In genomic region chr15:77819894-77820387, GRCm38 (mm10) we compare ENCODE assay signal across 8 mouse cellular contexts. TPM values are rescaled to one million over a fixed set of nuclear protein-coding genes. Genes with fewer than 3 reads are reported as not detected.
A peak's percentile ranks its signal among the peaks of the same experiment; 100 is the strongest.
DNase-seq lines count a peak whose midpoint lies in the region; TF ChIP-seq lines count a peak whose summit lies in the region.

No protein-coding gene starts in this region.

- no peaks in the 10 kb centered on the region for H3K9me3 ChIP-seq in megakaryocyte, embryonic 14.5 days

- peak overlapping the region; percentile 96 for H3K27ac ChIP-seq in cerebellum, adult 2 months (ENCODE audit: insufficient read depth, low read length)

- peak; percentile 25; the same call in 1 of the 2 replicates for TF ChIP-seq POLR2A in cerebellum, adult 2 months (IDR thresholded peaks at IDR 0.05; ENCODE audit: borderline replicate concordance, insufficient read depth, low read length)

- H3K4me3 ChIP-seq in cerebellum, adult 2 months (replicated peaks; ENCODE audit: insufficient read depth, low read depth, low read length) = no peak overlapping the region
- H3K4me3 ChIP-seq in megakaryocyte, embryonic 14.5 days (replicated peaks) = peak overlapping the region; percentile 86

- no peak for TF ChIP-seq CTCF in cerebellum, adult 2 months (IDR thresholded peaks at IDR 0.05; ENCODE audit: borderline replicate concordance, insufficient read depth, low read depth, low read length)

- no peaks in the 10 kb centered on the region for H3K27me3 ChIP-seq in cerebellum, adult 2 months (ENCODE audit: control insufficient read depth, insufficient read depth, low read length)
- no peaks in the 10 kb centered on the region for H3K27me3 ChIP-seq in megakaryocyte, embryonic 14.5 days (replicated peaks)

- H3K4me1 ChIP-seq in cerebellum, adult 2 months (ENCODE audit: control insufficient read depth, insufficient read depth, low read length) = peaks cover 89% of the 10 kb centered on the region
- H3K4me1 ChIP-seq in megakaryocyte, embryonic 14.5 days = peaks cover 100% of the 10 kb centered on the region

- WGBS in cerebellum, adult 2 months = 2% methylated on average over 10 of the region's 10 CpGs

- peak; percentile 76 for DNase-seq in adrenal gland, postnatal 14 days
- DNase-seq in adrenal gland, postnatal 4 days (ENCODE audit: low spot score in 2 of 2) = no peak
- peak; percentile 88 for DNase-seq in 3134 (ENCODE audit: extremely low read depth, insufficient read length, low spot score)
- peak; percentile 97 to 99 for DNase-seq in cerebellum, adult 2 months
- peak; percentile 86 to 87 for DNase-seq in heart, adult 9 months (ENCODE audit: low spot score in 2 of 2)
- peak; percentile 80 for DNase-seq in kidney, postnatal 14 days
- DNase-seq in c-Kit-positive CD71-positive TER-119-positive erythroid progenitor cells, embryonic 14.5 days (ENCODE audit: low spot score) = no peak

- peaks cover 99% of the 10 kb centered on the region for H3K36me3 ChIP-seq in megakaryocyte, embryonic 14.5 days (replicated peaks; ENCODE audit: low read length)

RNA-seq across cellular contexts. Expression of gene Myh9, which starts 22.0 kb away (rescaled TPM):
- total RNA-seq in adrenal gland, postnatal 14 days (2021) = 280 and 301 TPM in 2 replicates
- 100 to 1,000 TPM; 251 to 311 TPM for total RNA-seq in adrenal gland, postnatal 4 days (2021)
- polyA plus RNA-seq in cerebellum, adult 2 months (2012; rRNA removed) = 44.2 and 45.2 TPM in 2 replicates
- 1,439 and 1,641 TPM in 2 replicates for polyA plus RNA-seq in megakaryocyte, embryonic 14.5 days (2012; ENCODE audit: insufficient read depth, low replicate concordance)

Comparison
In these comparisons a context has a peak if more than half of its experiments do, and no peak if none do; other contexts are left out.
1. DNase-seq: peak in adrenal gland, postnatal 14 days (single experiment), 3134 (single experiment), cerebellum, adult 2 months (2 of 2), heart, adult 9 months (2 of 2) and kidney, postnatal 14 days (single experiment); none in adrenal gland, postnatal 4 days (0 of 2) and c-Kit-positive CD71-positive TER-119-positive erythroid progenitor cells, embryonic 14.5 days (single experiment).